Mouse (Mus musculus) heart, postnatal 0 days (tissue): ENCODE measurements around the gene Klf17.

Experiments used
- CTCF ChIP-seq: IDR thresholded peaks from 2 replicates; pipeline ENCODE4 v1.5.1; 2016; ENCODE audit warnings: antibody characterized with exemption, control low read depth, low read depth
- EP300 ChIP-seq: IDR thresholded peaks from 2 replicates; pipeline ENCODE4 v1.6.1; 2016; ENCODE audit warnings: antibody characterized with exemption, low read depth

GRCm38 (mm10) chr4:117708780-117709550, 56.5 kb downstream of the Klf17 start:
- TF ChIP-seq CTCF = no peak
- no peak for TF ChIP-seq EP300
